Mouse (Mus musculus) megakaryocyte, adult 5-6 weeks (primary cell): ENCODE measurements around the gene Drosha. TPM values are rescaled to one million over a fixed set of nuclear protein-coding genes. Genes with fewer than 3 reads are reported as not detected.
"Not testable (repeated sequence)": the region's sequence is repeated elsewhere in the genome, so short reads cannot be mapped to it uniquely, and the experiment has no call there.

Experiments used
- ATAC-seq: 2 replicates; pipeline ENCODE4 v1.8.0; 2016; ENCODE audit warnings: mild to moderate bottlenecking, inconsistent platforms; ENCODE audit not compliant: poor library complexity, severe bottlenecking
- total RNA-seq, 2 experiments: library from RNA; stranded (forward) in 1 of 2; stranded (reverse) in 1 of 2; fragments of 153-499, 151-499 nt in 1 of 2; fragments of 221-1000, 200-1000 nt in 1 of 2; gene quantifications; 2 replicates each; pipeline versions ENCODE4 v1.2.3 to v1.2.4; 2015 to 2017

The Drosha gene
- 14.7 and 16.7 TPM in 2 replicates for total RNA-seq (2015)
- total RNA-seq (2017), result 10.8 and 11.0 TPM in 2 replicates

DNA sequence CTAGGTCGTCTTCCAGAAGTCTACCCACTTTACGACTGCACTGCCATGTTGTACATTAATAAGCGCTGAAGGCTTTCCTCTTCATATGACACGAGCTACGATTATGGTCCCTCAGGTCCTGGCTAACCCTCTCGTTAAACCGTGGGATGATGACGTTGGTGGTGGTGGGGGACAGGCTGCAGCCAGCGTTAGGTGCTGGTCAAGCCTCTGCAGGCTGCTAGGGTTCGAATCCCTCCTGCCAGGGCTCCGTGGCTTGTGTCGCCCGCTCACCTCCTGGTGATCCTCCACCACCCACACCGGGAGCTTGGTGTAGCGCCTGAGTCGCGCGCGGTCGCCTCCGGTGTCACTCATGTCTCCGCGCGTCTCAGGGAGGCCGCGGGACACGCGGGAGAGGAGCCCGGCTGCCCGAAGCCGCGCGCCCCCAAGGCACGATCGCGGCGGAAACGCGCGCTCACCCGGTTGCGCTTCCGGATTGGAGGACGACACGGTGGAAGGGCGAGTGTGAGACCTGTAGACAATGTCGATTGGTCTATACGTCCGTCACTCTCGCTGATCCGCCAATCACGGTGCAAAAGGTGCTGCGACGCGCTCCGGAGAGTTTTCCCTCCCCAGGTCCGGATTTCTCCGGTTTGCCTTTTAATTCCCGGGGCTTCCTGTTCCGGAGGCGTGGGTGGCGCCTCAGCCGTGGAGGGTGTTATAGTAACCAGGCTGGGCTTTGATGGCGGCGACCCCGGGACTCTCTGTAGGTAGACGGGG is at the start of gene Drosha, which contains the start of gene 6030458C11Rik:
TSS of gene Drosha (plus strand) at position 619 of the 756 bp plus-strand sequence.
TSS of gene 6030458C11Rik (minus strand) at position 453 of the 756 bp plus-strand sequence.
- peak; percentile 98 for ATAC-seq

DNA sequence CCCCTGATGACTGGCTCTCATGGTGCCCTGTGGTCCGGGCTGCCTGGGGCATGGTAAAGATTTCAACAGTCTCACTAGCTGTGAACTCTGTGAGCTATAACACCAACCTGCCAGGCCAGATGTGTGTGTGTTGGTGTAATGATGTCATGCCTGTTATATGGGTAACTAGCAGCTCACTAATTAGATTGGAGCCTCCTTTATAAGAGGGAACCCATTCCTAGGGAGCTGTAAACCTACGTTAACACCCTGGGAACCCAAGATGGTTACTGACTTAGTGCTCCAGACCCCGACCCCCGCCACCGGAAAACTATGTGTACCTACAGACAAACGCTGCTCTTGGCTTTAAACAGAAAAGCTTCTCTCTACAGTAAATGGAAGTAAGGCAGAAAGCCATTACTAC is 43.3 kb upstream of the Drosha start:
- ATAC-seq, result no peak

DNA sequence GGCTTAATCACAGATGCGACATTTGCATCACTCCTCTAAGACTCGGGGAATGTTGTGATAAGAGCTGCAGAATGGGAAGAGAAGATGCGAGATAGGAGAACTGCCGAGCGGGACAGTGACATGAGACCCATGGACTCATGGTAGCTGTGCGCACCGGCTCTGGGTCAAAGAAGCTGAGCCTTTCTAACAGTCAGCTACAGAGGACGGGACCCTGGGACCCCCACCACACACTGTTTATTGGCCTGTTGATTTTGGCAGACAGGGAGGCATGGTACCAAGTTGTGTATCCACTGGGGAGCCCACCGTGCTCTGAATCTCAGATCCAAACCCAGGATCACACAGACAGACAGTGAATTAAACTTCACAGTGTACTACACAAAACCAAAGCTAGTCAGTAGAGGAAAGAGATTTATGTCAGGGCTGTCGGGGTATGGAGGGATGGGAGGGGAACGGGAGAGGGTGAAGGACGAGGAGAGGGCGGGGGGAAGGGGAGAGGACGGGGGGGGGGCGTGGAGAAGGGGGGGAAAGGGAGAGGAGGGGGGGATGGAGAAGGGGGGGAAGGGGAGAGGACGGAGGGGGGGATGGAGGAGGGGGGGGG is 42.8 kb upstream of the Drosha start:
- no peak for ATAC-seq

DNA sequence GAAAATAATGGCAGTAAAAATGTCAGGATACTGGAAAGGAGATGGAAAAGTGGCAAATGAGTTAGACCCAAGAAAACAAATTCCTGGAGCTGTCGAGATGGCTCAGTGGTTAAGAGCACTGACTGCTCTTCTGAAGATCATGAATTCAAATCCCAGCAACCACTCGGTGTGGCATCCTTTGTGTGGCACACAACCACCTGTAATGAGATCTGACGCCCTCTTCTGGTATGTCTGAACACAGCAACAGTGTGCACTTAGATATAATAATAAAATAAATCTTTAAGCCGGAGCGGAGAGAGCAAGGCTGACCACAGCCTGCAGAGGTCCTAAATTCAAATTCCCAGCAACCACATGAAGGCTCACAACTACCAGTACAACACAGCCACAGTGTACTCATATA is 36.1 kb upstream of the Drosha start:
- ATAC-seq, result no peak

DNA sequence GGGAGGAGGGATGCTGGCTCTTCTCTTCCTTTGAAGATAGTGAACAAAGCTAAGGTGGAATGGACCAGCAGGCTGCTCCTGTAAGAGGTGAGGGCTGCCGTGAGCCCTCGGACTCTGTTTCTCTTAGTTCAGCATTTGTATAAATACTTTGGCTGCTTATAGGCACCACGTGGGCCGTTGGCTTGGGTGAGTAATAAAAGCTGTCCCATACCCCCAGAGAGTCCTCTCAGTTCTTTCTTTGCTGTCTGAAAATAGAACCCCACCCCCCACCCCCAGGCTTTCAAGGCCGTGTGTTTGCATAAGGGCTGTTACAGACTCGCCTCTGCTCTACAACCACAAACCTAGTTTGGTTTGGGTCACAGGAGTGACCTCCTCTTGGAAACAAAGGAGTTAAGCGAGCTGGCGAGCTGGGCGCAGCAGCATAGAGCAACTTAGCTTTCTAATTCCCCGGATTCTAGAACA is 35.2 kb upstream of the Drosha start:
- no peak for ATAC-seq

DNA sequence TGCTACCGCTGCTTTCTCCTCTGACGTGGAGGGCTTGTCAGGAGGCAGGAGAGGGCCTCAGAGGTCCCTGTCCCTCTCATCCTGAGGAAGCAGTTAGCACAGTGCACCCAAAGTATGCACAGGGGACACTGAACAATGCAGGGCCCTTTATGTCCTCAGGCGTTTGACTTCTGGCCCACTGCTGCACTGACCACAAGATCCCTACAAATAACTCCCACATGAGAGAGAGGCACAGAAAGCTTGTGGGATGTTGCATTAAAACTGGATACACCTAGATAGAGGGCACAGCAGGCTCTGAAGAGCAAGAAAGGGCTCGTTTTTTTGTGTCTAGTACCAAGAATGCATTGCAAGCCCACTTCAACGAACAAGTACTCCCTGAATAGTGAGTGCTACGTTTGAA is 30.3 kb upstream of the Drosha start:
- no peak for ATAC-seq

DNA sequence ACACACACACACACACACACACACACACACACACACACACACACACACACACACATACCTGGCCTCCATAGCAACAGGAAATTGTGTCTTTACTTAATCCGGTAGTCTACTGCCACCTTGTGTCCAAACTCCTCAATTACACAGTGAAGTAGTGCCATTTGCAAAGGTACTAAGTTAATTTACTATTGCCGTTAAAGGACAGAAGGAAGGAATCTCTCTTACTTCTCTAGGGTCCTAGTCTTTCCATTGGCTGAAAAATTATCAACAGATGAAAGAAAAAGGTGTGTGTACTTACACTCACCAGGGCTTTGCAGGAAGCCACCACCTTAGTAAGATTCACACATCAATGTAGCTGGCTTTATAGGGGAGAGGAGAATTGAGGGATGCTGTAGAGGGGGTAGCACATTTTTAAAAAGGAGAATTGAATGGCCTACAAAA is 29.1 kb upstream of the Drosha start:
- ATAC-seq, result peak; percentile 91

DNA sequence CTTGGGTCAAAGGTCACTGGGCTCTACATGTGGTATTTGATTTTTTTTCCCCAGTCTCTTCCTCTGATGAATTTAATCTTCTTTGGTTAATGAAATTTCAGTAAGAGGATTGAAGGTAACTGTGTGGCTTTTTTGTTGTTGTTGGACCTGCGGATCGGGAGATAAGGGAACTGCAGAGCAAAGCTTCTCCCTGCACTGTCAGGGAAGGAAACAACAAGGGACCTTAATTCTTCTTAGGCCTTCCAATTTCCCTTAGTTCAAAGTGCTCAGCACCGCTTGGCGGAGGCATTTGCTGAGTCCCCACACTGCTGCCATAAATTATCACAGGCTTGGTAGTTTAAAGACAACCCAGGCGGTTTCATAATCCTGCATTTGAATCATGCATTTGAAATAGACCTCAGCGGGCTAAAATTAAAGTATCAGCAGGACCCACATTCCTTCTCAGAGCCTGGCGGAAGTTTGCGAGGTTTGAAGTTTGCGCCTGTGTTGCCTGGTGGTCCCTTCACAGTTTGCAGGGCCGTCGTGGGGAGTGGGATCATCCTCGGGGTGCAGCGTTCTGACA is 28.6 kb upstream of the Drosha start:
- ATAC-seq, result no peak

DNA sequence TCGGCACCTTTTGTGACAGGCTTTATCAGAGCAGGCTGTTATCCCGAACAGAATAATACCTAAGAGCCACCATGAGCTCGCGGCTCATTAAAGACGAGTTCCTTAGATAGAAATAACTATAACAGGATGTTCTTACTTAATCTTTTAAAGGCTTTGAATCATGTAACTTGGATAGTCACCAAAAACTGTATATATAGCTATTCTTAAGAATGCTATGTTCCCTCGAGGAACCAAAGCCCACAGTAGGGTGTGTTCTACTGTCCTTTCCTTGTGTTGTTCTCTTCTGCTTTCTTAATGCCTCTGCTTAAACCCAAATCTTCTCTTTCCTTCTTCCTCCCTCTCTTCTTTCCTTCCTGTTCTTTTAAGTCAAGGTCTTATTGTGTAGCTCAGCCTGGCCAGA is 26.6 kb upstream of the Drosha start:
- ATAC-seq, result no peak

DNA sequence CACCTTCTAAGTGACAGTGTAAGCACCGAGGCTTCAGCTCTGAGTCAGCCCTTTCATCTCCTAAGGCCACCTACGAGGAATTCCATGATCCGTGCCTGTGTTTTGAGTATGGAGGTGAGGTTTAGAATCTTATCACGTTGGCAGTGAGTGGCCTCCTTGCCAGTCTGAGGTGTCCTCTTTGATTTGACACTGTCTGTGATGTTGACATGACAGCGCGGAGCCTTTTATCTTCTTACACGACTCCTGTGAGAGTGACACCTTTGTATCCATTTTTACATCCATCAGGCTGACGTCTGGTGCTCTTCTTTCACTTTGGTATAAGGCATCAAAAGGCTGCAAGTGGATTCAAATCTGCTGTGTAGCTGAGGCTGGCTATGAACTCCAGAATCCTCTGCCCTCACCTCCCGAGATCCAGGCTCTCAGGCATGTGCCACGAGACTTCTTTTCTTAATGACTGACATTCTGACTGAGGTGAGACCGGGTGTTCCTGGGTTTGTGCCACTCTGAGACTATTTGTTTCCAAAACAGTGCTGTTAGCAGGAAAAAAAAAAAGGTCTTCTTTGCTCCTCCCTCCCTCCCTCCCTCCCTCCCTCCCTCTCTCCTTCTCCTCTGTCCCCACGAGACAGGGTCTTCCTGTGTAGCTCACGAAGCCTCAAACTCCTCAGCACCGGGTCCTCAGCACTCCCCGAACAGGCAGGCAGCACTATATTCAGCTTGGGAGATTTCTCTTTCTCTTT is 24.0 kb upstream of the Drosha start:
- ATAC-seq, result no peak

DNA sequence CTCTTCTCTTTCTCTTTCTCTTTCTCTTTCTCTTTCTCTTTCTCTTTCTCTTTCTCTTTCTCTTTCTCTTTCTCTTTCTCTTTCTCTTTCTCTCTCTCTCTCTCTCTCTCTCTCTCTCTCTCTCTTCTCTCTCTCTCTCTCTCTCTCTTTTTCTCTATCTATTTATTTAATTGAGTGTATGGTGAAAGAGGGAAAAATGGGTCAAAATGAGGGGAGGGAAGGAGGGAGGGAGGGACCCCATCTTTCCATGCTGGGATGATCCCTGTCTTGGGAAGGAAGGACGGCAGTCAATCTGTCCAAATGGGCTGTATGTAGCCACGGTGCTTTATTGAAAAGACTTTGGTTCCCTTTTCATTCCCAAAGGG is 23.5 kb upstream of the Drosha start:
- not testable (repeated sequence) for ATAC-seq

DNA sequence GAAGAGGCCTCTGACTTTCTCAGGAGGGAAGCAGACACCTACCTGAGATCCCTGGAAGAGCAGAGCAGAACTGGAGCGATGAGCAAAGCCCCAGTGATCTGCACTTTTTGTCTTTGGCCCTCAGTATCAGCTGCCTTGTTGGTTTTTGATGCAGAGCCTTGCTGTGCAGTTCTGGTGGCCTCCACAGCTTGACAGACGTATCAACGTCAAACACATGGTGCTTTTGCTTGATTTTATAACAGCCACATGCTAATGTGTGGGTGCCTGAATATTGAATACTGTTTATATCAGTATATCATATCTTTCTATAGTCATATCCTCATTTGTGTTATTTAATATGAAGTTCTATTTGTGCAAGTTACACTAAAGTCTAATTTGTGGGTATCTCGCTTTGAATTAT is 19.5 kb upstream of the Drosha start:
- ATAC-seq, result no peak

DNA sequence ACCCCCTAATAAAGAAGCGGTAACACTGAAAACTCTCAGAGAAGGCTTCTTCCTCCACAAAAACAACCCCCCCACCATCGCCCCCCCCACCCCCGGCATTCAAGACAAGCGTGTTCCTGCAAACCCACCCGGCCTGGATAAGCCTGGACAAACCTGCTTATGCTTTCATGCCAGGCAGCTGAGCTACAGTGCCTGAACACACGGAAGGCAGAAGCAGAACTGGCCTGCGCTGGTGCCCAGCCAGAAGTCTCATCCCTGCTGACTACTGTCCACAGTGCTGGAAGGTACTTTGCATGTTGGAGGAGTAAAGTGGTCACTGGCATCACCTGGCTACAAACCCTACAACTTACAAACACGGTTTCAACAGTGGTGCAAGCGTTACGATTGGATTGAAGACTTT is 17.5 kb upstream of the Drosha start:
- ATAC-seq, result no peak

DNA sequence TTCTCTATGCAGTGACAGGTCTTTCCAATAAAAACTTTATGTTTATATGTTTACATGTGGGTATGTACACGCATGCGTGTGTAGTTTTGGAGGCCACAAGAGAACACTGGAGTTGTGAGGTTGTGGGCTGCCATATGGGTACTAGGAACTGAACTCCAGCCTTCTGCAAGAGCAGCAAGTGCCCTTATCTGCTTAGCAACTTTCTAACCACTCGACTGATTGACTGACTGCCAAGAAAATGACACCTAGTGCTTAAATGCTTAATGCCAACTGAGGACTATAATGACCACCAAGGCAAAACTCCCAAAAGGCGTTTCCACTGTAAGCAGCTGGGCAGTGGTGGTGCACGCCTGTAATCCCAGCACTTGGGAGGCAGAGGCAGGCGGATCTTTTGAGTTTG is 15.3 kb upstream of the Drosha start:
- no peak for ATAC-seq

DNA sequence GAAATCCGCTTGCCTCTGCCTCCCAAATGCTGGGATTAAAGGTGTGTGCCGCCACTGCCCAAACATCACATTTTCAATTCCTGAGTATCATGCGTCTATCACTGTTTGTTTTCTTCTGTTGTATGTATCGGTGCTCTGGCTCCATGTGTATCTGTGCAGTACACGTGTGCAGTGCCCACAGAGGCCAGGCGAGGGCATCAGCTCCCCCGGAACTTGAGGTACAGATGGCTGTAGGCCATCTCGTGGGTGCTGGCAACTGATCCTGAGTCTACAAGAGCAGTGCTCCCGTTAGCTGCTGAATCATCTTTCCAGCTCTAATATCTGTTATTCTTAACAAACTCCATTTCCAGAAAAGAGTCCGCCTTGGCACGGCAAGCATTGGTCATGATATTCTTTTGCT is 12.0 kb upstream of the Drosha start:
- ATAC-seq, result no peak

DNA sequence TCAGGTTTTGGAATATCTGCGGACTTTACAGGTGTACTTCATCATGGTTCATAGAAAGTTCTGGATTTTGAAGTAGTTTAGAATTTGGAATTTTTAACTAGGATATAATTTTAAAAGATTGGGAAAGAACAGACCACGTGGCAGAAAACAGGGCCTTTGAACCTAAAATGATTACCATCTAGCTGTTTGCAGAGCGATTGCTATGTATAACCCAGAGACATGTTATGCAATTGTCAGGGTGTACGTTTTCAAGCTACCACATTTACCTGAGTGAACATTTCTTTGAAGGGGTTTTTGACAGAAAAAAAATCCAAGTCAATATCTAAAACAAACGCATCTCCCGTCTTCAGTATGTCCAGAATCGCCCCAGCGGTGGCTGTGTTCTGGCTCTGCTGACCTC is 7.0 kb upstream of the Drosha start:
- ATAC-seq, result no peak

DNA sequence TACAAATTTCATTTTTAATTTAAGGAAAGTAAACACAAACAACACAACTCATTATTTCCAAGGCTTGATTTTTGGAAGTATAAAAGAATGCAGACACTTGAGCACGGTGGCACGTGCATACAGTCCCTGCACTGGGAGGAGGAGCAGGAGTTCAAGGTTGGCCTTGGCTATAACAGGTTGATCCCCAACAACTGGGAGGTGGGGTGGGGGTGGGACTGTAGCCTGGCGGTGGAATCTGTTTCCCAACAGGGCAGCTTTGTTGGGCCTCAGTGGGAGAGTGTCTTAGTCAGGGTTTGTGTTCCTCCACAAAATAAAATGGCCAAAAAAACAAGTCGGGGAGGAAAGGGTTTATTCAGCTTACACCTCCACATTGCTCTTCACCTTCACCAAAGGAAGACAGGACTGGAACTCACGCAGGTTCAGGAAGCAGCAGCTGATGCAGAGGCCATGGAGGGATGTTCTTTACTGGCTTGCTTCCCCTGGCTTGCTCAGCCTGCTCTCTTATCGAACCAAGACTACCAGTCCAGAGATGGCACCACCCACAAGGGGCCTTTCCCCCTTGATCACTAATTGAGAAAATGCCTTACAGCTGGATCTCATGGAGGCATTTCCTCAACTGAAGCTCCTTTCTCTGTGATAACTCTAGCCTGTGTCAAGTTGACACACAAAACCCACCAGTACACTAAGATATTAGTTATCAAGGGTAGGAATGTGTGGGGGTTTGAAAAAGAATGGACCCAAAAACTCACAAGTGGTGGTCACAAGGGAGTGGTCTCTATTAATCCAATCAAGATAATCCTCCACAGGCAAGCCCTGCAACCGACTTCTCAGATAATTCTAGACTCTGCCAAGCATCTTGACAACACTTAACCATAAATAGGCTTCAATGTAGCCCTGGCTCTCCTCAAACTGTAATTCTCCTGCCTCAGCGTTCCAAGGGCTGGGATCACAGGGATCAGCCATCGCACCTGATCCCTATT is 1.9 kb upstream of the Drosha start:
- no peak for ATAC-seq

DNA sequence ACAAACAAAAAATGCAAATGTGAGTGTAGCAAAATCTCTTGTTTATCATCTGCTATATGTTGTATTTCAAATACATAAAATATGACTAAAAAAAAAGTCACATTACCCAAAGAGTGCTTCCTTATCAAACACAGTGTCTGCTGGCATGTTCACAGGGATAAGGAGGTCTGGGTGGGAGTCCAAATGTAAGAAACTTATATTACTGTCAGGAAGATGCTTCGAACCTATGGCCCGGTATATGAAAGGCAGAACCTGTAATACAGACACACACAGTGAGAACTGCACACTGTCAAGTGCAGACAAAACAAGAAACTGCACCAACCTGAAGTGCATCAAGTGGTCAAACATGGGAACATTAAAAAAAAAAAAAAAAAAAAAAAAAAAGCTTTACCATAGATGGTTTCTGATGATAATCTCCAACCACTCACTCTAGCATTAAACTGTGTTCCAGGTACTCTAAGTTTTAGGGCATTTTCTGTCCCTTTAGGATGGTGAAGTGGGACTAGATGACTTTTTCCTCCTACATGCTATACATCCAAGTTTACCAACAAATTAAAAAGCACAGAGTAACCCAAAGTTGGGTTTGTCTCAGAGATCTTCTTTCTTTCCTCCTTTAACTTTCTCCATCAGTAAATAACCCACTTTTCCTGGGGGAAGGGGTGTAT is 1.0 kb upstream of the Drosha start:
- no peak for ATAC-seq

DNA sequence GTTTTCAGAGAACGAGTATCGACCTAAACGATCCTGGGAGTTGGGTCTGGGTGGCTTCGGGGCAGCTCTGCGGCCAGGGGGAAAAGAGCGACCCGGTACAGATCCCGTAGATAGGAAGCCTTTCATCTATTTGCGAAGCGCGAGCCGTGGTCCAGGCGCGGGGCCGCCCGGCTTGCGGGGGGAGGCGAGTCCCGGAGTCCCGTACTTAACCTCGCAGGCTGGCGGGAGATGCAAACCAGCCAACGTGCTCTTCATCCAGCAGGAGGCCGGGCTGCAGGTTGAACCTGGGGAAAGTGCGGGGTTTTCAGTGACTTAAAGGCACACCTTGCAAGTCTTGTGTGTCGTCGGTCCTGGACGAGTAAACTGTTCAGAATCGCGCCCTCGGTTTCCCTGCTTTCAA is 350 bp downstream of the Drosha start:
- ATAC-seq, result peak; percentile 54

DNA sequence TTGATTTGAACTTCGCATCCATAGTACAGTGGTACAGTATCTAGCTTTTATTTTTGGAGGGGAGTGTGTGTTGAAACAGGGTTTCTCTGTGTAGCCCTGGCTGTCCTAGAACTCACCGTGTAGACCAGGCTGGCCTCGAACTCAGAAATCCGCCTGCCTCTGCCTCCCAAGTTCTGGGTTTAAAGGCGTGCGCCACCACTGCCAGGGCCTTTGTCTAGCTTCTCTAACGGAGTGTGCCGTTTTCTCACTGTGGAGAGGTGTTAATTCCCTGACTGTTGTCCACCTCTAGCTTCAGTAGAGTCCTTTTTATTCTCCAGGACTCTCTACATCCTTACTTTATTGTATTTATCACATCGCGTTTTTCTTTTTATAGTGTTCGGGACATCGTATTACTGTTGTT is 793 bp downstream of the Drosha start:
- ATAC-seq, result no peak
